Mouse (Mus musculus): ENCODE data around the gene Eif3j1. TPM values are rescaled to one million over a fixed set of nuclear protein-coding genes. Genes with fewer than 3 reads are reported as not detected.

Gene Eif3j1
- polyA plus RNA-seq (2021; fragmentation: Nextera tagmentation), result 26.0 and 30.2 TPM in 2 replicates
- long read RNA-seq, experiment 1, full-length matches to known transcripts, result 89 of 129 reads
- long read RNA-seq, experiment 1, partial matches to known transcripts, result 27 of 129 reads
- long read RNA-seq, experiment 1, other reads (novel, unspliced or antisense), result 13 of 129 reads
- long read RNA-seq, experiment 2, full-length matches to known transcripts, result 4 of 65 reads
- long read RNA-seq, experiment 2, partial matches to known transcripts, result 50 of 65 reads
- long read RNA-seq, experiment 2, other reads (novel, unspliced or antisense), result 11 of 65 reads

DNA sequence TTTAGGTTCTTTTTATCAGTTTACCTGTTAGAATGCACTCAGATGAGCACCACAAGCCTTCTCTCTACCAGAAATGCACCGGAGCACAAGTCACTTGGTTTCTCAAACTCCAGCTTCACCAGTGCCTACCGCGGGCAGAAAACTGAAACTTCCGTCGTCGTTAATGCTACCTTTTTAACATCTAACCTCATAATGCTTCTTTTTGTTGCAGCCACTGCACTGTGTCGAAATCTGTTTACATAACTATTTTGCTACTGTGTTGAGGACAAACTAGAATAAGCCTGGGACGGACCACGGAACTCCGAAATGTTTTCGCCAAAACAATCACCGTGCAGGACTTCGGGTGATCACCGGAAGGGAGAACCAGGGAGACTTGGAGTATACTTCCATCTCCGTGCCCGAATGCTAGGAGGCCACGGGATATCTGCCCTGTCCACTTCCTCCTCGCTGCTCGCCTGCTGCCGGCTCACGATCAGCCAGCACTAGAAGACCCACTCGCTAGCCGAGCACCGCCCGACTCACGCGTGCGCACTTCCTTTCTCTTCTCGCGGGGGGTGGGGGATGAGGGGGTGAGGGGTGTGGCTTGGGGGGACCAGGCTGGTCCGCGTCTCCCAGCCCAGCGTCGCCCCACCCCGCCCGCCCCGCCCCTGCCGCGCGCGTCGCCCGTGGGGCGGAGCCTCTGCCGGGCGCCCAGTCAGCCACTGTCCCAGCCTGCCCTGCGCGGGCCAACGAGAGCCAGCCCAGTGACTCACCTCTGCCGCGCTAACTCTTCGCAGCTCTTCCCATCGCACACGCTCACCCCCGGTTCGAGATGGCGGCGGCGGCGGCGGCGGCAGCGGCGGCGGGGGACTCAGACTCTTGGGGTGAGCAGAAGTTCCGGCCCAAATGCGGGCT, at the start of gene Eif3j1:
Gene Eif3j1, plus strand, starts transcription at position 685 of the 894 bp plus-strand sequence.

Other genes starting within 250 kb of the Eif3j1 start
- 8.0 and 10.2 TPM in 2 replicates for gene Frmd5, start 221.5 kb upstream of the Eif3j1 start, polyA plus RNA-seq (2021; fragmentation: Nextera tagmentation)
- gene Casc4, start 161.6 kb upstream of the Eif3j1 start, polyA plus RNA-seq (2021; fragmentation: Nextera tagmentation), result 21.4 and 89.8 TPM in 2 replicates
- gene Ctdspl2, start 72.5 kb upstream of the Eif3j1 start, polyA plus RNA-seq (2021; fragmentation: Nextera tagmentation), result 17.2 and 17.7 TPM in 2 replicates
- not detected in 2 replicates for gene Mageb3, start 72.5 kb upstream of the Eif3j1 start, polyA plus RNA-seq (2021; fragmentation: Nextera tagmentation)
- gene Spg11, start 89.8 kb downstream of the Eif3j1 start, polyA plus RNA-seq (2021; fragmentation: Nextera tagmentation), result 1.8 and 2.4 TPM in 2 replicates
- gene B2m, start 119.1 kb downstream of the Eif3j1 start, polyA plus RNA-seq (2021; fragmentation: Nextera tagmentation), result 312 and 393 TPM in 2 replicates
- 0.06 TPM in 1 of 2 replicates, not detected in the other for gene Trim69, start 132.2 kb downstream of the Eif3j1 start, polyA plus RNA-seq (2021; fragmentation: Nextera tagmentation)
- gene Patl2, start 157.6 kb downstream of the Eif3j1 start, polyA plus RNA-seq (2021; fragmentation: Nextera tagmentation), result 0.09 and 0.13 TPM in 2 replicates
- not detected in 2 replicates for gene Terb2, start 157.7 kb downstream of the Eif3j1 start, polyA plus RNA-seq (2021; fragmentation: Nextera tagmentation)
- gene Sord, start 206.2 kb downstream of the Eif3j1 start, polyA plus RNA-seq (2021; fragmentation: Nextera tagmentation), result 15.7 and 17.1 TPM in 2 replicates